Comparison of ENCODE assay signal across 9 mouse cellular contexts in genomic region chr11:104132580-104133441, GRCm38 (mm10). TPM values are rescaled to one million over a fixed set of nuclear protein-coding genes. Genes with fewer than 3 reads are reported as not detected.
DNase-seq lines count a peak whose midpoint lies in the region; ATAC-seq lines count a peak whose summit lies in the region.
"Had no signal": no experiment of that assay in that cellular context is flagged by ENCODE, and none has a peak within 500 bp of the region (broad histone marks: within the 10 kb centered on the region; RNA-seq: fewer than 3 reads in every experiment).

Gene Crhr1, plus strand, starts transcription at chr11:104132855.

- under 1% methylated on average over 65 of the region's 80 CpGs for WGBS in lung, embryonic 15.5 days
- WGBS in forebrain, embryonic 11.5 days: under 1% methylated on average over 75 of the region's 80 CpGs
- WGBS in midbrain, embryonic 15.5 days: 0% methylated on average over 69 of the region's 80 CpGs

- no peak for DNase-seq in lung, postnatal 4 days
- DNase-seq in cerebellum, adult 8-10 months: peak; percentile 86
- DNase-seq in forebrain, embryonic 11.5 days (ENCODE audit: low spot score): peak; percentile 82
- peak; percentile 43 to 45 for DNase-seq in layer of hippocampus, postnatal 36 days
- no peak for DNase-seq in thymus, adult 18-20 months
- DNase-seq in gastrocnemius, postnatal 4 days (ENCODE audit: low spot score in 2 of 2): no peak

- H3K27ac ChIP-seq in lung, embryonic 15.5 days: no peak within 1 kb of the TSS
- H3K27ac ChIP-seq in forebrain, embryonic 11.5 days (ENCODE audit: low read depth, low read length): no peak within 1 kb of the TSS
- H3K27ac ChIP-seq in midbrain, embryonic 15.5 days: peak within 1 kb of the TSS; percentile 74

- H3K27me3 ChIP-seq in lung, embryonic 15.5 days: peaks cover 81% of the 10 kb centered on the region
- H3K27me3 ChIP-seq in forebrain, embryonic 11.5 days (ENCODE audit: control insufficient read depth, insufficient read depth, low read length): peaks cover 51% of the 10 kb centered on the region
- H3K27me3 ChIP-seq in midbrain, embryonic 15.5 days (replicated peaks): peaks cover 41% of the 10 kb centered on the region

- H3K36me3 ChIP-seq in lung, embryonic 15.5 days: no peaks in the 10 kb centered on the region
- no peaks in the 10 kb centered on the region for H3K36me3 ChIP-seq in forebrain, embryonic 11.5 days (ENCODE audit: control insufficient read depth, insufficient read depth, low read length)
- H3K36me3 ChIP-seq in midbrain, embryonic 15.5 days (replicated peaks): no peaks in the 10 kb centered on the region

- peaks cover 20% of the 10 kb centered on the region for H3K4me1 ChIP-seq in lung, embryonic 15.5 days
- peaks cover 6% of the 10 kb centered on the region; the same call in 1 of the 2 replicates for H3K4me1 ChIP-seq in forebrain, embryonic 11.5 days (replicated peaks; ENCODE audit: control insufficient read depth, insufficient read depth, low read length)
- peaks cover 26% of the 10 kb centered on the region for H3K4me1 ChIP-seq in midbrain, embryonic 15.5 days

- H3K9me3 ChIP-seq in lung, embryonic 15.5 days: no peaks in the 10 kb centered on the region
- H3K9me3 ChIP-seq in forebrain, embryonic 11.5 days (ENCODE audit: control insufficient read depth, low read length): no peaks in the 10 kb centered on the region
- H3K9me3 ChIP-seq in midbrain, embryonic 15.5 days: no peaks in the 10 kb centered on the region

- peak; percentile 57; the same call in 1 of the 2 replicates for ATAC-seq in lung, embryonic 15.5 days (ENCODE audit: borderline replicate concordance, extremely low read depth, low FRiP score, low TSS enrichment)
- peak; percentile 72 for ATAC-seq in forebrain, embryonic 11.5 days (replicated peaks; ENCODE audit: low FRiP score)
- ATAC-seq in midbrain, embryonic 15.5 days (replicated peaks): peak; percentile 79

- peak within 1 kb of the TSS; percentile 85 for H3K4me2 ChIP-seq in lung, embryonic 15.5 days
- H3K4me2 ChIP-seq in forebrain, embryonic 11.5 days (ENCODE audit: low read depth, low read length, severe bottlenecking): peak within 1 kb of the TSS; percentile 99
- peak within 1 kb of the TSS; percentile 97 for H3K4me2 ChIP-seq in midbrain, embryonic 15.5 days

- H3K9ac ChIP-seq in lung, embryonic 15.5 days: 0 out of 2 replicates have a peak within 1 kb of the TSS, but pooled peaks have one; percentile 19
- H3K9ac ChIP-seq in forebrain, embryonic 11.5 days (ENCODE audit: low read length): peak within 1 kb of the TSS; percentile 62
- H3K9ac ChIP-seq in midbrain, embryonic 15.5 days: peak within 1 kb of the TSS; percentile 85

- H3K4me3 ChIP-seq in lung, embryonic 15.5 days: peak within 1 kb of the TSS; percentile 41
- H3K4me3 ChIP-seq in forebrain, embryonic 11.5 days (ENCODE audit: low read depth, low read length): peak within 1 kb of the TSS; percentile 51
- peak within 1 kb of the TSS; percentile 68 for H3K4me3 ChIP-seq in midbrain, embryonic 15.5 days

RNA-seq across cellular contexts. Expression of gene Crhr1, which starts in this region (rescaled TPM):
- polyA plus RNA-seq in lung, embryonic 15.5 days (2015; fragmentation: Nextera tagmentation; extraction: Ambion mirVana): not detected in 2 replicates
- 0.24 TPM in 1 of 2 replicates, not detected in the other for polyA plus RNA-seq in forebrain, embryonic 11.5 days (2014; fragmentation: Nextera tagmentation; extraction: Ambion mirVana)
- total RNA-seq in layer of hippocampus, postnatal 36 days (2021): 1 to 10 TPM; 7.1 to 8.8 TPM
- polyA plus RNA-seq in midbrain, embryonic 15.5 days (2015; fragmentation: Nextera tagmentation; extraction: Ambion mirVana): 7.5 and 8.6 TPM in 2 replicates
- total RNA-seq in gastrocnemius, postnatal 4 days (2021): not detected
- total RNA-seq: neutrophil, adult 5-6 weeks had no signal

Comparison
In these comparisons a context has a peak if more than half of its experiments do, and no peak if none do; other contexts are left out.
1. RNA of gene Crhr1 (total RNA-seq): 7.1 to 8.8 TPM in layer of hippocampus, postnatal 36 days; not detected in gastrocnemius, postnatal 4 days; every median in the first group is over 4 times any median in the second.
2. Peak in ATAC-seq, H3K4me3 ChIP-seq, H3K9ac ChIP-seq and H3K4me2 ChIP-seq in lung, embryonic 15.5 days; RNA of the gene not detected or under 1 TPM.
3. Peak in DNase-seq, ATAC-seq, H3K4me3 ChIP-seq, H3K9ac ChIP-seq and H3K4me2 ChIP-seq in forebrain, embryonic 11.5 days; RNA of the gene not detected or under 1 TPM.
4. H3K9ac ChIP-seq: peak in every context shown above with its lines; median percentile 85 in midbrain, embryonic 15.5 days; 62 in forebrain, embryonic 11.5 days; 19 in lung, embryonic 15.5 days.
5. DNase-seq: peak in cerebellum, adult 8-10 months (single experiment) and layer of hippocampus, postnatal 36 days (2 of 2); none in lung, postnatal 4 days (0 of 2), thymus, adult 18-20 months (0 of 2) and gastrocnemius, postnatal 4 days (0 of 2).
6. Peak in every context shown above with its lines, with median percentiles within 50 percentile points of each other: ATAC-seq, H3K4me2 ChIP-seq and H3K4me3 ChIP-seq.